Mouse (Mus musculus) layer of hippocampus, adult 2 months (tissue): ENCODE measurements at regions not wholly inside any gene's neighbourhood (a gene's known extent, or its start where the extent isn't known, plus 50 kb on each side); places are given as distances from the start of the nearest gene placed in this dataset.

Experiments
- DNase-seq, 2 experiments: peaks; one replicate each; pipeline ENCODE4 v3.0.0; 2022; ENCODE audit warnings: low spot score in 2 of 2
- H3K27ac ChIP-seq: fragments of 200-600 bp; 2 replicates; pipeline ENCODE4 v1.8.1; 2022
- H3K4me3 ChIP-seq: fragments of 200-600 bp; 2 replicates; pipeline ENCODE4 v1.8.1; 2022; ENCODE audit warnings: mild to moderate bottlenecking
- CTCF ChIP-seq: fragments of 200-600 bp; conservative IDR thresholded peaks from 2 replicates; pipeline ENCODE4 v1.8.1; 2022; ENCODE audit warnings: antibody characterized with exemption, mild to moderate bottlenecking, moderate library complexity

DNA sequence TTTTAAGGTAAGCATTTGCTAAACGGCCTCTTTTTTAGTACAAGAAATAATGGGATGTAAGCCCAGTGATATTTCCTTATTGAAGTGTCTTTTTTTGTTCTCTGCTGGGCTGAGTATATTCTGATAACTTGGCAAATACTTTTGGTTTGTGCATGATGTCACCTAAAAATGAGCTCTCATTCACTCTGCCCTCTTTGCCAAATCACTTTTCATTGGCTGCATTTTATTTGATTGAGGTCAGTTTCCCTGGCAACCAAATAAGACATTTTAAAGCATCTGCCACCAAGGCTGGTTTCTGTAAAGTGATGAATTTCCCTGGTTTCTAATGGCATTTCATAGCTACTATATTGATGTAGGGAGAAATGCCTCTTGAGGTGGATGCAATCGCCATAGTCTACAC is 50.4 kb upstream of the Tmc1 start:
- Histone ChIP-seq H3K4me3 (no peak overlapping the region), H3K27ac (peak overlapping the region; percentile 15; the same call in 1 of the 2 replicates)
- TF ChIP-seq CTCF, result no peak
- DNase-seq, result peak in 1 of 2 experiments; percentile 64
